Mouse (Mus musculus): ENCODE measurements at regions not wholly inside any gene's neighbourhood (a gene's known extent, or its start where the extent isn't known, plus 50 kb on each side); places are given as distances from the start of the nearest gene placed in this dataset.
A peak's percentile ranks its signal among the peaks of the same experiment; 100 is the strongest.

GRCm38 (mm10) chr15:96867701-96868100 lies 168.2 kb upstream of the Slc38a2 start:
- no peak for DNase-seq
- TF ChIP-seq POLR2A (IDR thresholded peaks at IDR 0.05; ENCODE audit: borderline replicate concordance, extremely low read depth, low read depth, low read length): no peak
- no peak for TF ChIP-seq CTCF (IDR thresholded peaks at IDR 0.05; ENCODE audit: insufficient read depth, low read length)
- no peaks in the 10 kb centered on the region for H3K4me1 ChIP-seq (ENCODE audit: control insufficient read depth, insufficient read depth, low read length)
- WGBS: 62% methylated on average over 7 of the region's 7 CpGs
- H3K4me3 ChIP-seq (replicated peaks; ENCODE audit: extremely low read depth, low read depth, low read length): no peak overlapping the region

GRCm38 (mm10) chr15:96865932-96866331 lies 166.4 kb upstream of the Slc38a2 start:
- WGBS: 80% methylated on average over 7 of the region's 7 CpGs
- no peak overlapping the region for H3K4me3 ChIP-seq (replicated peaks; ENCODE audit: extremely low read depth, low read depth, low read length)
- no peaks in the 10 kb centered on the region for H3K4me1 ChIP-seq (ENCODE audit: control insufficient read depth, insufficient read depth, low read length)
- no peak for DNase-seq
- no peak for TF ChIP-seq CTCF (IDR thresholded peaks at IDR 0.05; ENCODE audit: insufficient read depth, low read length)
- TF ChIP-seq POLR2A (IDR thresholded peaks at IDR 0.05; ENCODE audit: borderline replicate concordance, extremely low read depth, low read depth, low read length): no peak

GRCm38 (mm10) chr15:96857709-96858108 lies 158.2 kb upstream of the Slc38a2 start:
- WGBS: 60% methylated on average over 3 of the region's 3 CpGs
- no peak for DNase-seq
- no peaks in the 10 kb centered on the region for H3K4me1 ChIP-seq (ENCODE audit: control insufficient read depth, insufficient read depth, low read length)
- H3K4me3 ChIP-seq (replicated peaks; ENCODE audit: extremely low read depth, low read depth, low read length): no peak overlapping the region
- TF ChIP-seq POLR2A (IDR thresholded peaks at IDR 0.05; ENCODE audit: borderline replicate concordance, extremely low read depth, low read depth, low read length): no peak
- no peak for TF ChIP-seq CTCF (IDR thresholded peaks at IDR 0.05; ENCODE audit: insufficient read depth, low read length)

- peak overlapping the region; percentile 26 for H3K4me3 ChIP-seq (replicated peaks; ENCODE audit: extremely low read depth, low read depth, low read length)
- no peak for DNase-seq
- H3K4me1 ChIP-seq (ENCODE audit: control insufficient read depth, insufficient read depth, low read length): no peaks in the 10 kb centered on the region
- TF ChIP-seq POLR2A (IDR thresholded peaks at IDR 0.05; ENCODE audit: borderline replicate concordance, extremely low read depth, low read depth, low read length) (no peak), CTCF (IDR thresholded peaks at IDR 0.05; ENCODE audit: insufficient read depth, low read length) (no peak)
- WGBS: 69% methylated on average over 21 of the region's 21 CpGs
Observed at GRCm38 (mm10) chr15:96851970-96852768, 152.6 kb upstream of the Slc38a2 start.

- 82% methylated on average over 2 of the region's 2 CpGs for WGBS
- no peak for DNase-seq
- TF ChIP-seq CTCF (IDR thresholded peaks at IDR 0.05; ENCODE audit: insufficient read depth, low read length) (peak; percentile 49), POLR2A (IDR thresholded peaks at IDR 0.05; ENCODE audit: borderline replicate concordance, extremely low read depth, low read depth, low read length) (no peak)
- Histone ChIP-seq H3K4me1 (ENCODE audit: control insufficient read depth, insufficient read depth, low read length) (no peaks in the 10 kb centered on the region), H3K4me3 (replicated peaks; ENCODE audit: extremely low read depth, low read depth, low read length) (no peak overlapping the region)
Observed at GRCm38 (mm10) chr15:96848150-96848549, 148.6 kb upstream of the Slc38a2 start.

GRCm38 (mm10) chr15:96845221-96845620 lies 145.7 kb upstream of the Slc38a2 start:
- 72% methylated on average over 6 of the region's 6 CpGs for WGBS
- TF ChIP-seq CTCF (IDR thresholded peaks at IDR 0.05; ENCODE audit: insufficient read depth, low read length) (no peak), POLR2A (IDR thresholded peaks at IDR 0.05; ENCODE audit: borderline replicate concordance, extremely low read depth, low read depth, low read length) (no peak)
- Histone ChIP-seq H3K4me1 (ENCODE audit: control insufficient read depth, insufficient read depth, low read length) (no peaks in the 10 kb centered on the region), H3K4me3 (replicated peaks; ENCODE audit: extremely low read depth, low read depth, low read length) (no peak overlapping the region)
- DNase-seq: no peak

GRCm38 (mm10) chr15:96844290-96844689 lies 144.8 kb upstream of the Slc38a2 start:
- Histone ChIP-seq H3K4me3 (replicated peaks; ENCODE audit: extremely low read depth, low read depth, low read length) (no peak overlapping the region), H3K4me1 (ENCODE audit: control insufficient read depth, insufficient read depth, low read length) (no peaks in the 10 kb centered on the region)
- DNase-seq: no peak
- 70% methylated on average over 4 of the region's 4 CpGs for WGBS
- TF ChIP-seq POLR2A (IDR thresholded peaks at IDR 0.05; ENCODE audit: borderline replicate concordance, extremely low read depth, low read depth, low read length) (no peak), CTCF (IDR thresholded peaks at IDR 0.05; ENCODE audit: insufficient read depth, low read length) (no peak)

GRCm38 (mm10) chr15:96843589-96843988 lies 144.1 kb upstream of the Slc38a2 start:
- TF ChIP-seq POLR2A (IDR thresholded peaks at IDR 0.05; ENCODE audit: borderline replicate concordance, extremely low read depth, low read depth, low read length) (no peak), CTCF (IDR thresholded peaks at IDR 0.05; ENCODE audit: insufficient read depth, low read length) (no peak)
- WGBS: 78% methylated on average over 7 of the region's 7 CpGs
- H3K4me1 ChIP-seq (ENCODE audit: control insufficient read depth, insufficient read depth, low read length): no peaks in the 10 kb centered on the region
- no peak for DNase-seq
- no peak overlapping the region for H3K4me3 ChIP-seq (replicated peaks; ENCODE audit: extremely low read depth, low read depth, low read length)

- no peaks in the 10 kb centered on the region for H3K4me1 ChIP-seq (ENCODE audit: control insufficient read depth, insufficient read depth, low read length)
- no peak overlapping the region for H3K4me3 ChIP-seq (replicated peaks; ENCODE audit: extremely low read depth, low read depth, low read length)
- no peak for DNase-seq
- TF ChIP-seq POLR2A (IDR thresholded peaks at IDR 0.05; ENCODE audit: borderline replicate concordance, extremely low read depth, low read depth, low read length) (no peak), CTCF (IDR thresholded peaks at IDR 0.05; ENCODE audit: insufficient read depth, low read length) (no peak)
- 71% methylated on average over 3 of the region's 3 CpGs for WGBS
Observed at GRCm38 (mm10) chr15:96842881-96843280, 143.4 kb upstream of the Slc38a2 start.

- no peak overlapping the region for H3K4me3 ChIP-seq (replicated peaks; ENCODE audit: extremely low read depth, low read depth, low read length)
- 89% methylated on average over 3 of the region's 3 CpGs for WGBS
- TF ChIP-seq POLR2A (IDR thresholded peaks at IDR 0.05; ENCODE audit: borderline replicate concordance, extremely low read depth, low read depth, low read length): no peak
- TF ChIP-seq CTCF (IDR thresholded peaks at IDR 0.05; ENCODE audit: insufficient read depth, low read length): no peak
- DNase-seq: no peak
- H3K4me1 ChIP-seq (ENCODE audit: control insufficient read depth, insufficient read depth, low read length): no peaks in the 10 kb centered on the region
Observed at GRCm38 (mm10) chr15:96836670-96837069, 137.1 kb upstream of the Slc38a2 start.

Data from lung, adult 2 months (tissue).